Mouse (Mus musculus): ENCODE measurements around the gene Polr2e. TPM values are rescaled to one million over a fixed set of nuclear protein-coding genes. Genes with fewer than 3 reads are reported as not detected.
"Not testable (repeated sequence)": the region's sequence is repeated elsewhere in the genome, so short reads cannot be mapped to it uniquely, and the experiment has no call there.

The Polr2e gene
- polyA plus RNA-seq, 1 experiment from 2014 or later: 153 TPM

- DNase-seq (ENCODE audit: low spot score): no peak
Observed at GRCm38 (mm10) chr10:80057683-80058326, 18.2 kb upstream of the Polr2e start.

GRCm38 (mm10) chr10:80056976-80057682 lies 17.5 kb upstream of the Polr2e start:
- no peak for DNase-seq (ENCODE audit: low spot score)

GRCm38 (mm10) chr10:80056506-80056905 lies 16.9 kb upstream of the Polr2e start:
- no peak for DNase-seq (ENCODE audit: low spot score)

GRCm38 (mm10) chr10:80055891-80056290 lies 16.3 kb upstream of the Polr2e start:
- DNase-seq (ENCODE audit: low spot score): no peak

- DNase-seq (ENCODE audit: low spot score): no peak
Observed at GRCm38 (mm10) chr10:80055364-80055763, 15.8 kb upstream of the Polr2e start.

- not testable (repeated sequence) for DNase-seq (ENCODE audit: low spot score)
Observed at GRCm38 (mm10) chr10:80054911-80055310, 15.3 kb upstream of the Polr2e start.

- peak; percentile 67 for DNase-seq (ENCODE audit: low spot score)
Observed at GRCm38 (mm10) chr10:80053831-80054815, 14.5 kb upstream of the Polr2e start.

GRCm38 (mm10) chr10:80053259-80053780 lies 13.7 kb upstream of the Polr2e start:
- DNase-seq (ENCODE audit: low spot score): peak; percentile 100

- no peak for DNase-seq (ENCODE audit: low spot score)
Observed at GRCm38 (mm10) chr10:80052374-80052764, 12.8 kb upstream of the Polr2e start.

- peak; percentile 74 for DNase-seq (ENCODE audit: low spot score)
Observed at GRCm38 (mm10) chr10:80051618-80052373, 12.2 kb upstream of the Polr2e start.

GRCm38 (mm10) chr10:80050885-80051617 lies 11.5 kb upstream of the Polr2e start:
- DNase-seq (ENCODE audit: low spot score): no peak

GRCm38 (mm10) chr10:80050244-80050643 lies 10.6 kb upstream of the Polr2e start:
- DNase-seq (ENCODE audit: low spot score): no peak

GRCm38 (mm10) chr10:80048834-80049233 lies 9.2 kb upstream of the Polr2e start:
- DNase-seq (ENCODE audit: low spot score): no peak

- no peak for DNase-seq (ENCODE audit: low spot score)
Observed at GRCm38 (mm10) chr10:80048396-80048795, 8.8 kb upstream of the Polr2e start.

GRCm38 (mm10) chr10:80047041-80047565 lies 7.5 kb upstream of the Polr2e start, which contains the start of gene Gpx4:
Gene Gpx4 (plus strand): TSS chr10:80047166.
- no peak for DNase-seq (ENCODE audit: low spot score)

GRCm38 (mm10) chr10:80045766-80046165 lies 6.2 kb upstream of the Polr2e start:
- no peak for DNase-seq (ENCODE audit: low spot score)

GRCm38 (mm10) chr10:80045364-80045763 lies 5.8 kb upstream of the Polr2e start:
- DNase-seq (ENCODE audit: low spot score): not testable (repeated sequence)

GRCm38 (mm10) chr10:80044087-80044486 lies 4.5 kb upstream of the Polr2e start:
- DNase-seq (ENCODE audit: low spot score): no peak

GRCm38 (mm10) chr10:80041409-80042060 lies 1.9 kb upstream of the Polr2e start:
- not testable (repeated sequence) for DNase-seq (ENCODE audit: low spot score)

Data from thymus, postnatal 0 days (tissue).